Comparison of ENCODE assay signal across 8 mouse cellular contexts in genomic region chr19:31663437-31664158, GRCm38 (mm10).
A peak's percentile ranks its signal among the peaks of the same experiment; 100 is the strongest.
DNase-seq lines count a peak whose midpoint lies in the region; ATAC-seq and TF ChIP-seq lines count a peak whose summit lies in the region.

No protein-coding gene starts in this region.

- peaks cover 5% of the 10 kb centered on the region; the same call in 1 of the 2 replicates for H3K4me1 ChIP-seq in heart, embryonic 11.5 days (ENCODE audit: control insufficient read depth, insufficient read depth, low read length)
- H3K4me1 ChIP-seq in forebrain, embryonic 16.5 days (replicated peaks; ENCODE audit: control insufficient read depth, insufficient read depth, low read length) = peaks cover 16% of the 10 kb centered on the region
- H3K4me1 ChIP-seq in kidney, postnatal 0 days (replicated peaks; ENCODE audit: insufficient read depth, low read length) = peaks cover 12% of the 10 kb centered on the region
- H3K4me1 ChIP-seq in lung, postnatal 0 days (ENCODE audit: insufficient read depth, low read depth, low read length) = peaks cover 15% of the 10 kb centered on the region; the same call in 1 of the 2 replicates
- H3K4me1 ChIP-seq in stomach, embryonic 14.5 days (ENCODE audit: control insufficient read depth, insufficient read depth, low read length) = peaks cover 6% of the 10 kb centered on the region; the same call in 1 of the 2 replicates

- H3K36me3 ChIP-seq in heart, embryonic 11.5 days (ENCODE audit: control insufficient read depth, insufficient read depth, low read length) = no peaks in the 10 kb centered on the region
- H3K36me3 ChIP-seq in forebrain, embryonic 16.5 days (ENCODE audit: control insufficient read depth, insufficient read depth) = no peaks in the 10 kb centered on the region
- no peaks in the 10 kb centered on the region for H3K36me3 ChIP-seq in kidney, postnatal 0 days (ENCODE audit: insufficient read depth, low read length)
- no peaks in the 10 kb centered on the region for H3K36me3 ChIP-seq in lung, postnatal 0 days (ENCODE audit: insufficient read depth, low read length)
- no peaks in the 10 kb centered on the region for H3K36me3 ChIP-seq in stomach, embryonic 14.5 days (ENCODE audit: control insufficient read depth, insufficient read depth, low read length)

- DNase-seq in heart, adult 18-20 months = no peak
- DNase-seq in brain, adult 2 months (ENCODE audit: low read depth, low spot score) = peak; percentile 63
- peak; percentile 24 for DNase-seq in kidney, postnatal 0 days (ENCODE audit: low spot score)
- peak; percentile 14 for DNase-seq in lung, postnatal 0 days (ENCODE audit: low spot score)
- DNase-seq in adrenal gland, postnatal 25 days = no peak

- ATAC-seq in heart, embryonic 11.5 days (replicated peaks; ENCODE audit: insufficient number of reproducible peaks, low FRiP score, low TSS enrichment) = 0 out of 2 replicates have a peak, but pooled peaks have one; percentile 26
- peak; percentile 85 for ATAC-seq in forebrain, embryonic 16.5 days
- peak; percentile 43; the same call in 1 of the 2 replicates for ATAC-seq in kidney, postnatal 0 days (replicated peaks; ENCODE audit: low FRiP score, low read depth)
- peak; percentile 57 for ATAC-seq in lung, postnatal 0 days
- ATAC-seq in stomach, embryonic 14.5 days (ENCODE audit: insufficient number of reproducible peaks, insufficient read depth, low FRiP score, low read depth) = peak; percentile 53; the same call in 1 of the 2 replicates

- no peak for TF ChIP-seq EP300 in lung, postnatal 0 days (IDR thresholded peaks at IDR 0.05)

- no peak overlapping the region for H3K27ac ChIP-seq in heart, embryonic 11.5 days (ENCODE audit: low read depth, low read length)
- H3K27ac ChIP-seq in forebrain, embryonic 16.5 days (ENCODE audit: low read length) = peak overlapping the region; percentile 19; the same call in 1 of the 2 replicates
- no peak overlapping the region for H3K27ac ChIP-seq in kidney, postnatal 0 days
- no peak overlapping the region for H3K27ac ChIP-seq in lung, postnatal 0 days (ENCODE audit: low read length)
- peak overlapping the region; percentile 71 for H3K27ac ChIP-seq in stomach, embryonic 14.5 days (ENCODE audit: low read length)

- WGBS in heart, embryonic 11.5 days (ENCODE audit: insufficient replicate concordance) = 7% methylated on average over 39 of the region's 39 CpGs
- WGBS in forebrain, embryonic 16.5 days = 4% methylated on average over 38 of the region's 39 CpGs
- WGBS in kidney, postnatal 0 days = 9% methylated on average over 39 of the region's 39 CpGs
- 8% methylated on average over 39 of the region's 39 CpGs for WGBS in lung, postnatal 0 days
- 7% methylated on average over 34 of the region's 39 CpGs for WGBS in stomach, embryonic 14.5 days

- H3K9me3 ChIP-seq in heart, embryonic 11.5 days (replicated peaks; ENCODE audit: control insufficient read depth, low read length) = no peaks in the 10 kb centered on the region
- H3K9me3 ChIP-seq in forebrain, embryonic 16.5 days (ENCODE audit: control insufficient read depth, low read length) = no peaks in the 10 kb centered on the region
- no peaks in the 10 kb centered on the region for H3K9me3 ChIP-seq in kidney, postnatal 0 days (replicated peaks; ENCODE audit: low read length)
- H3K9me3 ChIP-seq in lung, postnatal 0 days (ENCODE audit: low read length) = no peaks in the 10 kb centered on the region
- H3K9me3 ChIP-seq in stomach, embryonic 14.5 days (ENCODE audit: control insufficient read depth, low read depth, low read length) = no peaks in the 10 kb centered on the region

- peak overlapping the region; percentile 72 for H3K4me3 ChIP-seq in heart, embryonic 11.5 days (ENCODE audit: low read depth, low read length)
- peak overlapping the region; percentile 82 for H3K4me3 ChIP-seq in forebrain, embryonic 16.5 days (replicated peaks; ENCODE audit: low read length)
- H3K4me3 ChIP-seq in kidney, postnatal 0 days (replicated peaks; ENCODE audit: low read depth, low read length) = peak overlapping the region; percentile 60
- H3K4me3 ChIP-seq in lung, postnatal 0 days (ENCODE audit: low read depth, low read length) = peak overlapping the region; percentile 60
- H3K4me3 ChIP-seq in stomach, embryonic 14.5 days (ENCODE audit: low read depth, low read length) = peak overlapping the region; percentile 63

- H3K9ac ChIP-seq in heart, embryonic 11.5 days (ENCODE audit: low read depth, low read length) = peak overlapping the region; percentile 70
- peak overlapping the region; percentile 51 for H3K9ac ChIP-seq in forebrain, embryonic 16.5 days (replicated peaks; ENCODE audit: low read depth, low read length)
- H3K9ac ChIP-seq in kidney, postnatal 0 days (ENCODE audit: low read depth, low read length) = peak overlapping the region; percentile 49; the same call in 1 of the 2 replicates
- H3K9ac ChIP-seq in lung, postnatal 0 days (replicated peaks; ENCODE audit: low read depth) = peak overlapping the region; percentile 32
- peak overlapping the region; percentile 68 for H3K9ac ChIP-seq in stomach, embryonic 14.5 days (replicated peaks; ENCODE audit: low read depth, low read length)

- no peak for TF ChIP-seq CTCF in kidney, postnatal 0 days (IDR thresholded peaks at IDR 0.05; ENCODE audit: low read depth)
- TF ChIP-seq CTCF in lung, postnatal 0 days (IDR thresholded peaks at IDR 0.05) = no peak

- H3K4me2 ChIP-seq in heart, embryonic 11.5 days = peak overlapping the region; percentile 98
- H3K4me2 ChIP-seq in forebrain, embryonic 16.5 days (ENCODE audit: low read length) = peak overlapping the region; percentile 99
- H3K4me2 ChIP-seq in kidney, postnatal 0 days (ENCODE audit: low read length) = peak overlapping the region; percentile 99
- peak overlapping the region; percentile 94 for H3K4me2 ChIP-seq in lung, postnatal 0 days (replicated peaks; ENCODE audit: low read depth, low read length)
- H3K4me2 ChIP-seq in stomach, embryonic 14.5 days (replicated peaks; ENCODE audit: low read depth, low read length) = peak overlapping the region; percentile 92

- no peaks in the 10 kb centered on the region for H3K27me3 ChIP-seq in heart, embryonic 11.5 days (ENCODE audit: control insufficient read depth, insufficient read depth, low read length)
- H3K27me3 ChIP-seq in forebrain, embryonic 16.5 days (replicated peaks; ENCODE audit: control insufficient read depth, insufficient read depth, low read length) = no peaks in the 10 kb centered on the region
- H3K27me3 ChIP-seq in kidney, postnatal 0 days (ENCODE audit: insufficient read depth, low read length) = peaks cover 13% of the 10 kb centered on the region; the same call in 1 of the 2 replicates
- no peaks in the 10 kb centered on the region for H3K27me3 ChIP-seq in lung, postnatal 0 days (replicated peaks; ENCODE audit: insufficient read depth, low read length)
- no peaks in the 10 kb centered on the region for H3K27me3 ChIP-seq in stomach, embryonic 14.5 days (ENCODE audit: control insufficient read depth, insufficient read depth, low read length)

Comparison
In these comparisons a context has a peak if more than half of its experiments do, and no peak if none do; other contexts are left out.
1. ATAC-seq: peak in every context shown above with its lines; median percentile 85 in forebrain, embryonic 16.5 days; 57 in lung, postnatal 0 days; 53 in stomach, embryonic 14.5 days; 43 in kidney, postnatal 0 days; 26 in heart, embryonic 11.5 days.
2. H3K27ac ChIP-seq: peak in forebrain, embryonic 16.5 days (single experiment) and stomach, embryonic 14.5 days (single experiment); none in heart, embryonic 11.5 days (single experiment), kidney, postnatal 0 days (single experiment) and lung, postnatal 0 days (single experiment).
3. DNase-seq: peak in brain, adult 2 months (single experiment), kidney, postnatal 0 days (single experiment) and lung, postnatal 0 days (single experiment); none in heart, adult 18-20 months (0 of 2) and adrenal gland, postnatal 25 days (single experiment).
4. Peak in every context shown above with its lines, with median percentiles within 50 percentile points of each other: H3K4me2 ChIP-seq, H3K4me3 ChIP-seq and H3K9ac ChIP-seq.